Mouse (Mus musculus): Measurements from ENCODE around the gene Sez6l.

The Sez6l gene

DNA sequence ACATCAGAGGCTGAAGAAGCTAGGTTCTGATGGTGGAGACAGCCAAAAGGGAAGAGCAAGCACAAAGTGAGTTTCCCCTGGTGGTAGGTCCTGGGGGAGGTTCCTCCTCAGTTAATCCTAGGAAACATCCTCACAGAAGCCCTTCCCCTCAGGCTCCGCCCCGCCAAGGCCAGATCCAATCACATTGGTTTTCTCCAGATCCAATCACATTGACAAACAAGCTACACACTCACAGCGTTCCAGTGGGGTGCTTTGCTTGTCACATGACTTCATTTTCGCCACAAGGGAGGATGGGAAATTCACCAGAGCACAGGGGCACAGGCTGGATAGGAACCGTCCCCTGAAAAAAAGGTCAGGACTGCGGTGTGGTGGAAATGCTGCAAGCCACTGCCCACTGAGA lies 9.1 kb upstream of the Sez6l start:
- no peak for DNase-seq (ENCODE audit: low read depth, low spot score)

DNA sequence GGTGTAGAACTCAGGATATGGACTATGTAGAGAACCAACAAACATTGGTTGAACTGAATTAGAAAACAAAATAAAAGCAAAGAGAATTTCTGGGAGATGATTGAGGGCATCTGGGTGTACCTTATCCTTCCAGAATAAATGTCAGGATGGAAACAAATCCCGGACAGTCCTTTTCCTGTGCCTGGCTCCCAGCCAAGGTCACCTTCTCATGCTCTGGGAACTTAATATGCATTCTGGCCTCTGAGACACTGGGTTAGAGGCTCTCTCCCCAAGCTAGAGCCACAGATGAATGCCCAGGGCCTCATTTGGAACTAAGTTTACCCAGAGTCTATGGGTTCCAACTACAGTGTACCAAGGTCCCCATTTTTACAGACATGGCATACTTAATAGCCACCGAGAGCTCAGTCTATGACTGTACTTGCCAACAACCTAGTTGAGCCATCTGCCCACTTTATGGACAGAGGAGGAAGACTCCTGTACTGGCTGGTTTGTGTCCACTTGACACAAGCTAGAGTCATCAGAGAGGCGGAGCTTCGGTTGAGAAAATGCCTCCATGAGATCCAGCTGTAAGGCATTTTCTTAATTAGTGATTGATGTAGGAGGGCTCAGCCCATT lies 7.3 kb upstream of the Sez6l start:
- no peak for DNase-seq (ENCODE audit: low read depth, low spot score)

DNA sequence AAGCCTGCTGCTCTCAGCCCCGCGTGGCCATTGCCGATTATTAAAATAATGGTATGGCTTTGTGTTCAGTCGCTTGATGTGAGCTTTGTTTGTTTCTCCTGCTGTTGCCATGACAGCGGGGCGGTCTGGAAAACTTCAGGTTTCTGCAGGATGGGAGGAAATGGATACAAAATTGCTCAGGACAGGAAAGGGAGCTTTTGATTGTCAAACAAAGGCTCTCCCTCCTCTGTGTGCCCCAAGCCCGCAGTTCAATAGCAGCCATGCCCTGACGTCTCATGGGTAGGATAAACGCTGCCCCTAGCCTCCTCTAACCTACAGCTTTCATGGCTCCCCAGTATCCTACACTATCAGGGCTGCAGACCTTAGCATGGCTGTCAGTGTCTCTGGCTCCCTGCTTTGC lies 6.3 kb upstream of the Sez6l start:
- no peak for DNase-seq (ENCODE audit: low read depth, low spot score)

DNA sequence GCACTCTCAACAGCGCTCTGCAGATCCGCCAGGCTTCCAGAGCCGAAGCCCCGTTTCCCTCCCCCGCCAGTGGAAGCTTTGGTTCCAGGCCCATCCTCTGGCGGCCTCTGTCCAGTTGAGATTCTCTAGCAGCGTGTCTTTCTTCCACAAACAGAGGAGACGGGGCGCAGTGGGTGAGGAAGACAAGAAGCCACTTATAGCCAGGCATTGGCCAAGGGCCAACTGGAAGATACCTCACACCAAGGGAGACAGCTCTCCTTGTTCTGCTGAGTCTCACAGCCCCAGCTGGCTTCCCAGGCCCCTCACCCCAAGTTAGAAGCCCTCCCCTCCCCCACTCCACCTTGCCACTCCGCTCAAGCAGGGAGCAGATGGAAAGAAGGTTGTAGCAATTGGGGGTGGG lies 765 bp upstream of the Sez6l start:
- no peak for DNase-seq (ENCODE audit: low read depth, low spot score)

DNA sequence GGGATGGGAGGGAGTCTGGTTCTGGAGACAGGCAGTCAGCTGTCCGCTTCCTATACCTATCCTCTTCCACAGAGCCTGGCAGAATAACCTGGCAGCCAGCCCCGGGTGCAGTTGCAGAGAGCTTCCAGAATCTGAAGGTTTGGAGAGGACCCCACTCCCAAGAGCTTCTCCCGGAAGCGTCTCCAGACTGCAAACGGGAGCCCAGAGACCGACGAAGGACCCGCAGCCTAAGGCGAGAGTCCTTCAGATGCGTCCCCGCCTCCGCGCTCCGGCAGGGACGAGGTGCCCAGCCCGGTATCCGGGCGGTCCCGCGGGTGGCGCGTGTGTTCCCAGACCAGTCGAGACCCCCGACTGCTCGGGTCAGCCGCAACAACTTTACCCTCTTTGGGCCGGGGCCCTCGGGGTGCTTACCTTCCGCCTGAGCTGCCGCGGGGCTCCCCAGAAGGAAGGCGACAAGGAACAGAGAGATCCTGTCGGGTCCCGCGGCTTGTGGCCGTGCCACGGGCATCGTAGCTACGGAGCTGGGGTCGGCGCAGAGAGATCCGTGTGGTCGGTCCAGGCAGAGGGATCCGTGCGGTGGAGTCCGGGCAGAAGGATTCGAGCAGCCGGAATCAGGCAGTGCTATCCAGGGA lies 508 bp downstream of the Sez6l start:
- no peak for DNase-seq (ENCODE audit: low read depth, low spot score)

DNA sequence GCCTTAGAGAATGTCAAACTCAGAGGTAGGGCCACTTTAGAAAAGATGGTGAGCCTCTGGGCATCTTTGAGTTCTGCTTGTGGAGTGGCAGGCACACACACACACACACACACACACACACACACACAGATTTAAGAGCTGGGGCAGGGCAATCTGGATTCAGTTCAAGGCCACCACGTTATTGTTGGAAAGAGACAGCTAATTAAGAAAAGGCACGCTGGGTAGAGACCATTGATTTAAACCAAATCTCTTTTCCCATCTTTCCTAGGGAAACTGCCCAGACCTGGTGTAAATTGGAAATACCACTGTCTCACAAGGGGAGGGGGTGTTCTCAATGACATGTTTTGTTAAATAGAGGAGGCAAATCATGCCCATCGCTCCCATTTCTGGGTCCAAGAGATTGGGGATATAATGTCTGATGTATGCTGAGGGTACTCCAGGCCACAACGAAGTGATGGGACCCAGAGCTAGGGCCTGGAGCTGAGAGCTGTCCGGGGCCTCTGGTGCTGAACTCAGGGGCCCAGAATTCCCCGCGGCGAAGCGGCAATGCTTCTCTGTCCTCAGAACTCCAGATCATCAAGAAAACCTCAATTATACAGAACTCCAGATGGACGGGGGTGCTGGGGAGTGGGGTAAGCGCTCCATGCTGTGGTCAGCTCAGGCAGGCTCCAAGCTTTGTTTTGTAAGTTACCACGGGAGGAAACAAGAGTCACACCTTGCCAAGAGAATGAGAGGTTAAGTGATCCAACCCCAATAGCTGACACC lies 1.7 kb downstream of the Sez6l start:
- no peak for DNase-seq (ENCODE audit: low read depth, low spot score)

DNA sequence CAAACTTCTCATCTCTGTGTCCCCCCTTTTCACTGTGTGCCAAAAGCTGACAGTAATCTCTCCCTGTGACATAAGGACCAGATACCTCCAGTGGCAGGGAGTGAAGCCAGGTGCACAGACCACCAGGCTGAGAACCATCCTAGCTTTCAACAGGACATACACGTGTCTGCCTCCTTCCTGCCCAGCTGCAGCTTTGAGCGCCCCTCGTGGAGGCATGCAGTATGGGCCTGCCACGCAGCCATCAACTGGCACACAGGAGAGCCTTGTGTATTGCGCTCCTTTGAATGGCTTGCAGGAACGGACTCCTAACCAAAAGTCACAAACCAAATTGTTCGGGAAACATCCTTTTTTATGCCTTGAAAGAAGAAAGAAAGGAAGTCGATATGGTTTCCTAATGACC lies 3.1 kb downstream of the Sez6l start:
- DNase-seq (ENCODE audit: low read depth, low spot score) = no peak

DNA sequence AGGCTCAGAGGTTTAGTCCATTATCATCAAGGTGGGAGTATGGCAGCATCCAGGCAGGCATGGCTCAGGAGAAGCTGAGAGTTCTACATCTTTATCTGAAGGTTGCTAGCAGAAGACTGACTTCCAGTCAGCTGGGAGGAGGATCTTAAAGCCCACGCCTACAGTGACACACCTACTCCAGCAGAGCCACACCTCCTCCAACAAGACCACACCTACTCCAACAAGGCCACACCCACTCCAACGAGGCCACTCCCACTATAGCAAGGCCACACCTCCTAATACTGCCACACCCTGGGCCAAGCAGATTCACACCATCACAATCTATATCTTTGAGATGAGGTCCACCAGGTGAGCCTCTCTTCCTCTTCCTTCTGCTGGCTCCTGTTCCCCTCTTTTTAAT lies 4.8 kb downstream of the Sez6l start:
- DNase-seq (ENCODE audit: low read depth, low spot score) = no peak

DNA sequence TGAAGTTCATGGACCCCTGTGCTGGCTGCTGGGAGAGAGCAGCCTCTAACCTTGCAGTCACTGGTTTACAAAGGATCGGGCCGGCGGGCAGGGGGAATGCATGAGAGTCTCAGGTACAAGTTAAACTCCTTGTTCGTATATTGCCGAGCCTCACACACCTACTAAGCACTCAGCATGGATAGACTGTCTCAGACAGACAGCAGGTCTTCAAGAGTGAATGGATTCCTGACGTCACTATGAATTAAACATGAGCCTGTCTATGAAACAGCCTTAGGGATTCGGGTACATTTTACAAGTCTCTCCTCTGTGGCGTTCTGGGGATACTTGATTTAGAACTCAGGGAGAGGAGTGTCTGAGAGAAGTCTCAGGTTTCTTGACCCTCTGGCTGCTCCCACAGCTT lies 11.5 kb downstream of the Sez6l start:
- DNase-seq (ENCODE audit: low read depth, low spot score) = no peak

DNA sequence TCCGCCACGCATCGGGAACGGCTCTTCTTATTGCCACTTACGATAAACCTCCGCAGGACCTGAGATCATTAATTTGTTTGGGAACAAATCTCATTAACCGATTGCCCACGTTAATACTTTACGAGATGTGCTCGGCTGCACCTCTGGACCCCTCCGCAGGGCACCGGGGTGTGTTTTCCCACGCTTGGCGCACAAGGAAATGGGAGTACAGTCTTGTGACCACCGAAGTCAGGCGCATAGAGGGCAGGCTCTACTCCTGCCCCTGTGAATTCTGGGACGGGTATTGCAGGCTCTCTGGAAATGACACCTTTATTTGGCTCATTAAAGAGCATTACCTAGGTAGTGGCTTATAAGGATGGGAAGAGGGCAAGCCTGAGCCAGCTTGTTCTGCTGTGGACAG lies 11.9 kb downstream of the Sez6l start:
- DNase-seq (ENCODE audit: low read depth, low spot score) = no peak

DNA sequence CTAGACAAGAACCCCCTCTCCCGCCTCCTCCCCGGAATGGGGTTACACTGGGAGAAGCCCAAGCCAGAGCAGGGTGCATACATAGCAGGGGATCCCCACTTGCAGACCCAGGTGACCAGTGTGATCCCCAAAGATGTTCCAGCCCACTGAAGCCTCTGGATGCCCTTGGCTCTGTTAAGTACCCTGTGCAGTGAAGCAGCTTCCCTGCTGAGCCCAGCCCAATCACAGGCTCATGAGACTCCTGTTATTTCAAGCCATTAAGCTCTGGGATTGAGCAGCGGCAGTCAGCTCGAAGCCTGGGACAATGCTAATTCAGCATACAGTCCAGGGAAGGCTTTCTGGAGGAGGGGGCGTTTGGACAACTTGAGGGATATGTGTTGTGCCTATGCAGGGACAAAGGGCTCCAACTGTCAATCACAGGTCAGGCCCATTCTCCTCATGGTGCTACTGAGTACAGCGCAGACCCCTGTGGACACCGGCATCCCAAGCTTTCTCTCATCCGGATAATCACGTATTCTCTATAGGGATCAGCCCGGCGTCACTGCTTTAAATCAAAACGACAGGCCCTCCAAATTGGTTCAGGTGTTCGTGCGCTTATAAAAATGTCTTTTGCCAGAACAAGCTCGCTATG lies 16.0 kb downstream of the Sez6l start:
- no peak for DNase-seq (ENCODE audit: low read depth, low spot score)

DNA sequence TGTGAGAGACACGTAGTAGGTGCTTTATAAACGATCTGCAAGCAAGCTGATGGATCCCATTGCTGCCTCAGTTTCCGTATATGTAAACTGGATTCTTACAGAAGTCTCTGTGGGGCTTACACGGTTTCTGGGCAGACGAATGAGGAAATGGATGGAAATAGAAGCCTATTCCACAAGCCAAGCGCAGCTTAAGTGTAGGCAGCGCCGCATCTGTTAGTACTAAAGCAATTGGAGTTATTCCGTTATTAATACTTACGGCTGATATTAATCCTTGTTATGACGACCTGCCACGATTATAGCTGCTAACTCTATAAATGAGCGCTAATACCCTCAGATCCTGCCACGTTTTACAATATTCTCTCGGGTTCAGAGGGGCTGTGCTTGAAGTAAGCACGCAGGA lies 16.8 kb downstream of the Sez6l start:
- no peak for DNase-seq (ENCODE audit: low read depth, low spot score)

DNA sequence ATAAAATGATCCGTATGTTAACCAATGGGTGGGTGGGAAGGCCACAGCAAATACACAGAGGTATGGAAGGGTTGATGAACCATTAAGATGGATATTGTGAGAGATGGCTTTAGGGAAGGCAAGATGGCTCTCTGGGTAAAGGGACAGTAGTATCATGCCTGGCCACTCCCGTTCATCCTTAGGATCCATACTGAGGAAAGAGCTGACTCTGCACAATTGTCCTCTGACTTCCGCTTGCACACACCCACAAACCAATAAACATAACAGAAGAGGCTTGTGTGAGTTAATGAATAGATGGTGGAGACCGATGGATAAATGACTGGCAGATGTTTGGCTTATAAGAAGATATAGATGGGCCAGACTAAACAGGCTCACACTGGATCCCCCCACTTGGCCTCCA lies 19.6 kb downstream of the Sez6l start:
- no peak for DNase-seq (ENCODE audit: low read depth, low spot score)

DNA sequence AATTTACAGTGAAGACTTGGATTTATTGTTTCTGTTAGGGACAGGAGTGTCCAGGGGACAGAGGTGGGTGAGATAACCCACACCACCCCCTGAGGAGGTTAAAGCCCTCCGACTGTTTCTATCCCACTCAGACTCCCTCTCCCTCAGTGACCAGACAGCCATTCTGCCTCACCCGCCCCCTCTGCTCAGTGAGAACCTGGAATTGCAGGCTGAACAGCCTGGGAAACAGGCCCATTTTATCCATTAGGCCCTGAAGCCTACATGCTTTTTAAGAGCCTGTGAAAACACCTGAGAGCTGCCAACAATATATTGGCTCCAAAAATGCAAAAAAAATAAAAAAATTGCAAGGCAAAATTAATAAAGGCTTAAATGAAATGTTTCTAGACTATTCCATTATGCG lies 20.3 kb downstream of the Sez6l start:
- no peak for DNase-seq (ENCODE audit: low read depth, low spot score)

DNA sequence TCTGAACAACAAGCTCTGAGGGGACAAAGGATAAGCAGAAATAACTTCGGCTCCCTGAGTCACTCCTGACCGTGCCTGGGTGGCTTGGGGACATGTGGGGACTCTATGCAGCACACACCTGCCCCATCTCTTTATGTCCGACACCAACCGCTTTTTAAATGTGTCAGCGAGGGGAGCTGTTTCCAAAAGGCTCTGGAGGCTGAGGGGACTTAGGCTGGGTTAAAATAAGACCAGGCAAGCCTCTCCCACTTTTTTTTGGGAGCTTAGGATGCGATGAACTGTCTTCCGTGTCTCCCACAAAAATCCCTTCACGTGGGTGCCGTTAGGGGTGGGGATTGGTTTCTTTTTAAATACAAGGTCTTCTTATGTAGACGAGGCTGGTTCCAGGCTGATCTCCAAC lies 22.5 kb downstream of the Sez6l start:
- DNase-seq (ENCODE audit: low read depth, low spot score) = no peak

DNA sequence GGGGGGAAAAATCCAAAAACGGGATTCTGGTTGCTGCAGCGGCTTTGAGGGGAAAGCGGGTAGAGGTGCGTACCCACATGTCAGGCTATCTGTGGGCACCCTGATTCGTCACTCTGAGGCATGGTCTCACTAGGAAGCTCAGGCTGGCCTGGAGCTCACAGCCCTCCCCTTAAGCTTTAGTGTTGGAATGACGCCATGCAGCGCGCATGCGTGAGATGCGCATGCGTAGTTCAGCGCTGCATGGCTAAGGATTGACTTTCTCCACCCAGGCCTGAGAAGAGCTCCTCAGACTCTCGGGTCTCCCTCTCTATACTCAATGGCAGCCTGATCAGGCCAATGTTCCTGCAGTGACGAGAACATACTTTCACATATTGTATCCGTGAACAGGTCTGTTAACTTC lies 24.2 kb downstream of the Sez6l start:
- no peak for DNase-seq (ENCODE audit: low read depth, low spot score)

DNA sequence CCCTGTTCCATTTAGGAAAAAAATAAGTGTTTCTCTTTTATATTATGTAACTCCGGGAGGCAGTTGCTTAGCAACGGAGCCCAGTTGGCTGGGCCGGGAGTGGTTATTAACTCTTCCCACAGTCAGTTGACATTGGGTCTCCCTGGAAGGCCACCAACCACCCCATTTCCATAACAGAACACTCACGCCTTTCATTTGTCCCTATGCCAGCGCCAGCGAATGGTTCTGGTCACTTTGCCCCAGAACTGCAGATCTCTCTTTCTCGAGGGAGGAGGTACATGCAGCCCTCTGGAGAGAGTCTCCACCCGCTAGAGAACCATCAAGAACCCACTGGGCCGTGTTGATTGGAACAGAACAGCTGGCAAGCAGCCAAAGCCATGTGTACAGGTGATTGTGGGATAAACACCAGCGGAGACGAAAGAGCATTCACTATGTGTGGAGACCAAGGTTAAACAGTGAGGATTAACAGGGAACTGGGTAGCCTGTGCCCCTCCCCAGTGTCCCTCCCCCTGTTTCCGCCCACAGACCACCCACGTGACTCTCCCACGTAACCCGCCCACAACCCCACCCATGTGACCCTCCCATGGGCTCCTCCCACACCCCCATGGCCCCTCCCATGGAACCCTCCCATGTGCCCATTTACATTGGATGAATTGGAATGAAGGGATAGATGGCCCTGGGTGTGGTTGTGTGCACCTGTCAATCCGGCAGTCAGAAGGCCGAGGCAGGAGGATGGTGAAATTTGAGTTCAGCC lies 24.8 kb downstream of the Sez6l start:
- DNase-seq (ENCODE audit: low read depth, low spot score) = peak; percentile 61

DNA sequence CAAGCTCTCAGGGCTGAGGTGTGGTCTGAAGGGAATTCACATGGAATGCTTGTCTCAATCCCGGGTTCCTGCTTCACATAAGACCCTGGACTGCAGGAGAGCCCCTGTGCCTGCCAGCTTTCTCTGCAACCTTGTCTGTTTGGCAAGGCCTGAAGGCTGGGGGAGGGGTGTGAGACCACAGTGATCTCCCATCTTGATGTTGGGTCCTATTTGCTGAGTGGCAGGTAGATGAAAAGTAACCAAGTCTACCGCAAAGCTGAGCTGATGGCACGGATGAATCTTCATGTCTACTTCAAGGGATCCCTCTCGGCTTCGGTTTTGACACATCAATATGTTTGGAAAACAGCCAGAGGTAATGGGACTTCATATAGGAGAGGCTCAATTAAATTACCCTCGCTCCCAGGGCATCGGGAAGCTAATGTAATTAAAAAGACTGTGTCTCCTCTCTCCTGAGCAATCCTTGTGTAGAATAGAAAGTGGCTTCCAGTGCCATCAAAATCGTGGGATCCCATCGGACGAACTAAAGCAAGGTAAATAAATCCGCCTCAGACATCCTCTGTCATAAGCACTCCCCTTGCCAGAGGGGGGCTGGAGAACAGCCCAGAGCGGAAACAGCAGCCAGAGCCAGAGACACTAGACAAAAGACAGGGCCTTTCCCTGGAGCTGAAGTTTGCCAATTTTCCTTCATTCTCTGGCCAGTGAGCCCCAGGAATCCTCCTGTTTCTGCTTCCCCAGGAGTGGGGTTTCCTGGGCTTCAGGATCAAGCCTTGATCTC lies 28.0 kb downstream of the Sez6l start:
- DNase-seq (ENCODE audit: low read depth, low spot score) = no peak

DNA sequence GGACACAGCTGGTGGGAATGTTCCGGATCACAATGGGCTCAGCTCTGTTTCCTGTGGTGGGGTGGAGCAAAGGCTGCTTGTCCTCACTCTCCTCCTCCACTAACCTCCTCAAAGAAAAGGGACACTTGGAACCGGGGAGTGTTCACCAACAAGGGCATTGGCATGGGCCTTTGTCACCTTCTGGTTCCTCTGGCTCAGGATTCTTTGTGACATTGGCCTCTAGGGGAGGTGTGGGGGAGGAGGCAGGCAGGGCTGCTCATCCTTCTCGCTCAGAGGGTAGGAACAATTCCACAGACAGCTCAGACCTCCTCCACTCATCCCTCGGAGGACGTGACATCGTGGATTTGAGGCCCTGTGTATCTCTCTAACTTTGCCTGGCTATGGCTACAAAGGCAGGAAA lies 30.2 kb downstream of the Sez6l start:
- no peak for DNase-seq (ENCODE audit: low read depth, low spot score)

DNA sequence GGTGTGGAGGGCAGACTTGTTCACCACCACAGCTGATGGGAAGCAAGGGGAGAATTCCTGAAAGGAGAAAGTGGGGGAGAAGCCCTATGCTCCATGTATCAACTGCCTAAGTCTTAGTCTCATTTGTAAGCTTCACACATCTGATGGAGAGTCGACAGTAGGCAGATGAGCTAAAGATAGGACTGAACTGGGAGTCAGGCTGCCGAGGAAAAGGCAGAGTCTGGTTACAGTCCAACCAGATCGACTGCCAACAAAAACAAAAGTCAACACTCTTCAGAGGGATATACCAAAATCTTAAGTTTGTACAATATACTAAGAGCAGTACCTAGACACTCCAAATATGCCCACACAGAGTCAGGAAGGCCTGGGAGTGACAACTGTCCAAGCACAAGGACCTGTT lies 38.7 kb downstream of the Sez6l start:
- no peak for DNase-seq (ENCODE audit: low read depth, low spot score)

DNA sequence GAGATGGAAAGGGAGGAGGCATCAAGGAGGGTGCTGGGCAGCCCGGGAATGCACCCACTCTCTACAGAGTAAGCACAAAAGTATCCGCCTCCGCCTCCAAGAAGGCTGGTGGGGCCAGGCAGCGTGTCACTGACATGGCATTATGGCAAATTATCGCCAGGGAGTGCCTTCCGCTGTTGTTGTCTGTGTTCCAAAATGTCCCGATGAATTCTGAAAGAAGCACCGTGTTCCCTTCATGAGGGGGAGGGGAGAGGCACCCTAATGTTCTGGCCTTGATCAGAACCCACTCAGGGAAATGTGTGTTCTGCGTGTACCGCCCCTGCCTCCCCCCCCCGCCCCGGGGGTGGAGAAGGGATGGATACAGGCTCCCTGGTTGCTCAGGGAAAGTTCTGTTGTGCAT lies 41.1 kb downstream of the Sez6l start:
- no peak for DNase-seq (ENCODE audit: low read depth, low spot score)

Data from brain, embryonic 18.5 days (tissue).